Mouse (Mus musculus) intestine, embryonic 16.5 days (tissue): ENCODE results near the gene Haus5. TPM values are rescaled to one million over a fixed set of nuclear protein-coding genes. Genes with fewer than 3 reads are reported as not detected.

Source experiments
- ATAC-seq: fragments of 200-750 bp; cut with Nextera tagmentation; 2 replicates; pipeline ENCODE4 v1.8.0; 2017; ENCODE audit warnings: moderate TSS enrichment, moderate library complexity
- H3K27ac ChIP-seq: fragments of 300-500 bp; sonication (generic); 2 replicates; pipeline ENCODE4 v1.5.1; 2014; ENCODE audit warnings: mild to moderate bottlenecking, low read length
- H3K27me3 ChIP-seq: fragments of 300-500 bp; sonication (generic); replicated peaks from 2 replicates; pipeline ENCODE4 v1.6.1; 2014; ENCODE audit warnings: low read length, control low read depth, mixed read lengths; ENCODE audit not compliant: control insufficient read depth, insufficient read depth
- H3K36me3 ChIP-seq: fragments of 300-500 bp; sonication (generic); 2 replicates; pipeline ENCODE4 v1.6.1; 2014; ENCODE audit warnings: low read length, control low read depth; ENCODE audit not compliant: control insufficient read depth, insufficient read depth
- H3K4me1 ChIP-seq: fragments of 300-500 bp; sonication (generic); 2 replicates; pipeline ENCODE4 v1.6.1; 2014; ENCODE audit warnings: low read length, control low read depth, mixed read lengths; ENCODE audit not compliant: control insufficient read depth, insufficient read depth
- H3K4me2 ChIP-seq: fragments of 300-500 bp; sonication (generic); 2 replicates; pipeline ENCODE4 v1.6.1; 2014; ENCODE audit warnings: low read depth, low read length, control low read depth
- H3K4me3 ChIP-seq: fragments of 300-500 bp; sonication (generic); 2 replicates; pipeline ENCODE4 v1.5.1; 2014; ENCODE audit warnings: mild to moderate bottlenecking, low read length
- H3K9ac ChIP-seq: fragments of 300-500 bp; sonication (generic); 2 replicates; pipeline ENCODE4 v1.6.1; 2014; ENCODE audit warnings: low read depth, low read length
- H3K9me3 ChIP-seq: fragments of 300-500 bp; sonication (generic); 2 replicates; pipeline ENCODE4 v1.6.1; 2016; ENCODE audit warnings: low read length, control low read depth; ENCODE audit not compliant: control insufficient read depth
- WGBS: fragments of 180-500 bp; shearing (Covaris S2); extraction: QIAGEN DNeasy Blood & Tissue Kit; methylation state at CpG from one replicate; pipeline ENCODE4 v1.1.7; 2014; 5-methylcytosine and 5-hydroxymethylcytosine counted together
- polyA plus RNA-seq: library from polyadenylated mRNA; unstranded; fragments of >200 nt; fragmentation: Nextera tagmentation; extraction: Ambion mirVana; gene quantifications from 2 replicates; pipeline ENCODE4 v1.2.1, GENCODE M21; 2015

Gene Haus5
- polyA plus RNA-seq, 1 experiment from 2014 or later: 39.4 TPM

DNA sequence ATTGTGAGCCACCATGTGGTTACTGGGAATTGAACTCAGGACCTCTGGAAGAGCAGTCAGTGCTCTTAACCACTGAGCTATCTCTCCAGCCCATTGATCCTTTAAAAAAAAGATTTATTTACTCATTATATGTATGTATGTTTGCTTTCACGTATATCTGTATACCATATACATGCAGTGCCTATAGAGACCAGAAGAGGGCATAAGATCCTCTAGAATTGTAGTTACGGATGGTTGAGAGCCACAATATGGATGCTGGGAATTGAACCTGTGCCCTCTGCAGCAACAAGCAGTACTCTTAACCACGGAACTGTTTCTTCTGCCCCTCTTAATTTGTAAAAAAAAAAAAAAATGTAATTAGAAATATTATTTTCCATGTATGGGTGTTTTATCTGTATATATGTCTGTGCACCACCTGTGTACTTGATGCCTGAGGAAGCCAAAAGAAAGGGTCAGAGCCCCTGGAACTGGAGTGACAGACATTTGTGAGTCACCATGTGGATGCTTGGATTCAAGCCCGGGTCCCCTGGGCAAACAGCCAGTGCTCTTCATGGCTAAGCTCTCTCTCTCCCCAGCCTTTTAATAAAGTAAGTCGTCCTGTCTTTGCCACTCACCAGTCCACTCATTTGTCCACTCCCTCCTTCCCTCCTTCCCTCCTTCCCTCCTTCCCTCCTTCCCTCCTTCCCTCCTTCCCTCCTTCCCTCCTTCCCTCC is 13.6 kb upstream of the Haus5 start:
- no peaks in the 10 kb centered on the region for H3K36me3 ChIP-seq
- ATAC-seq: no peak
- H3K9me3 ChIP-seq: no peaks in the 10 kb centered on the region
- H3K4me2 ChIP-seq: no peak overlapping the region
- WGBS: 62% methylated on average over 5 of the region's 5 CpGs
- H3K27me3 ChIP-seq: no peaks in the 10 kb centered on the region
- H3K4me1 ChIP-seq: no peaks in the 10 kb centered on the region
- no peak overlapping the region for H3K27ac ChIP-seq
- no peak overlapping the region for H3K4me3 ChIP-seq
- H3K9ac ChIP-seq: no peak overlapping the region

GRCm38 (mm10) chr7:30671480-30671879 is 6.7 kb upstream of the Haus5 start, which contains the start of gene Pmis2:
Pmis2 (minus strand) TSS chr7:30671605.
- Histone ChIP-seq H3K4me2 (no peak within 1 kb of the TSS), H3K36me3 (no peaks in the 10 kb centered on the region), H3K27me3 (no peaks in the 10 kb centered on the region), H3K9me3 (no peaks in the 10 kb centered on the region), H3K4me3 (no peak within 1 kb of the TSS), H3K4me1 (no peaks in the 10 kb centered on the region), H3K27ac (no peak within 1 kb of the TSS), H3K9ac (no peak within 1 kb of the TSS)
- WGBS: 67% methylated on average over 9 of the region's 9 CpGs
- ATAC-seq: no peak

GRCm38 (mm10) chr7:30669229-30669628 is 4.4 kb upstream of the Haus5 start:
- WGBS: 31% methylated on average over 3 of the region's 3 CpGs
- H3K27me3 ChIP-seq: no peaks in the 10 kb centered on the region
- no peak for ATAC-seq
- H3K4me3 ChIP-seq: no peak overlapping the region
- H3K9me3 ChIP-seq: no peaks in the 10 kb centered on the region
- no peaks in the 10 kb centered on the region for H3K36me3 ChIP-seq
- peaks cover 4% of the 10 kb centered on the region; the same call in 1 of the 2 replicates for H3K4me1 ChIP-seq
- H3K9ac ChIP-seq: no peak overlapping the region
- H3K27ac ChIP-seq: no peak overlapping the region
- H3K4me2 ChIP-seq: no peak overlapping the region

- Histone ChIP-seq H3K9ac (peak overlapping the region; percentile 84), H3K36me3 (peaks cover 2% of the 10 kb centered on the region; the same call in 1 of the 2 replicates), H3K9me3 (no peaks in the 10 kb centered on the region), H3K27ac (no peak overlapping the region), H3K4me1 (peaks cover 4% of the 10 kb centered on the region; the same call in 1 of the 2 replicates), H3K4me2 (peak overlapping the region; percentile 89), H3K27me3 (no peaks in the 10 kb centered on the region), H3K4me3 (peak overlapping the region; percentile 72)
- 5% methylated on average over 11 of the region's 11 CpGs for WGBS
- peak; percentile 57 for ATAC-seq
Observed at GRCm38 (mm10) chr7:30665321-30665720, 527 bp upstream of the Haus5 start.

- peak within 1 kb of the TSS; percentile 90 for H3K4me3 ChIP-seq
- 1% methylated on average over 59 of the region's 59 CpGs for WGBS
- H3K27me3 ChIP-seq: no peaks in the 10 kb centered on the region
- peak within 1 kb of the TSS; percentile 91 for H3K9ac ChIP-seq
- no peaks in the 10 kb centered on the region for H3K9me3 ChIP-seq
- peak within 1 kb of the TSS; percentile 50; the same call in 1 of the 2 replicates for H3K27ac ChIP-seq
- H3K4me1 ChIP-seq: 0 out of 2 replicates have a peak, but pooled peaks cover 2% of the 10 kb centered on the region
- peak; percentile 100 for ATAC-seq
- peak within 1 kb of the TSS; percentile 79 for H3K4me2 ChIP-seq
- peaks cover 24% of the 10 kb centered on the region for H3K36me3 ChIP-seq
Observed at GRCm38 (mm10) chr7:30649591-30650540, 14.9 kb downstream of the Haus5 start, which contains the start of gene Rbm42. Rbm42 (minus strand) TSS chr7:30650317.

DNA sequence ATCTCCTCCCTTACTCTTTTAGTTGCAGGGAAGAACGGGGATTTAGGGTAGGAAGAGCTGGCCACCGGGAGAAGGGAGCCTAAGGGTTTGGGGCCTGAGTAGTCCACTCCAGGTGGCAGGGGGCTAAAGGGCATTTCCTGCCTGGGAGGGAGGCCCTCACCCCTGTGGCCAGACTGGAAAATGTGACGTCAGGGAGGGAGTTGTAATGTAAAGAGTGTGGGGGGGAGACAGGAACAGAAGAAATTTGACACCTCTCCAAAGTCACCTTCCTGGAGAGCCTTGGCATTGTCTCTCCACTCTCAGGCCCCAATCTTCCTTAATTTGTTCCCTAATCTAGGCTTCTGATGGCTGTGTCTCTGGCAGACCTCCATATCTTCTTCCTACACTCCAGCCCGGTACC is 25.7 kb downstream of the Haus5 start:
- ATAC-seq: no peak
- peaks cover 25% of the 10 kb centered on the region for H3K27me3 ChIP-seq
- peaks cover 18% of the 10 kb centered on the region for H3K36me3 ChIP-seq
- 29% methylated on average over 4 of the region's 4 CpGs for WGBS
- H3K9me3 ChIP-seq: no peaks in the 10 kb centered on the region
- H3K4me3 ChIP-seq: no peak overlapping the region
- no peak overlapping the region for H3K9ac ChIP-seq
- no peak overlapping the region for H3K4me2 ChIP-seq
- H3K4me1 ChIP-seq: peaks cover 5% of the 10 kb centered on the region; the same call in 1 of the 2 replicates
- H3K27ac ChIP-seq: no peak overlapping the region

- no peak overlapping the region for H3K27ac ChIP-seq
- H3K36me3 ChIP-seq: peaks cover 8% of the 10 kb centered on the region
- no peak overlapping the region for H3K9ac ChIP-seq
- H3K4me3 ChIP-seq: no peak overlapping the region
- H3K4me1 ChIP-seq: peaks cover 5% of the 10 kb centered on the region; the same call in 1 of the 2 replicates
- H3K9me3 ChIP-seq: no peaks in the 10 kb centered on the region
- WGBS: 22% methylated on average over 11 of the region's 11 CpGs
- peaks cover 39% of the 10 kb centered on the region for H3K27me3 ChIP-seq
- ATAC-seq: no peak
- H3K4me2 ChIP-seq: no peak overlapping the region
Observed at GRCm38 (mm10) chr7:30636395-30636794, 28.4 kb downstream of the Haus5 start.

DNA sequence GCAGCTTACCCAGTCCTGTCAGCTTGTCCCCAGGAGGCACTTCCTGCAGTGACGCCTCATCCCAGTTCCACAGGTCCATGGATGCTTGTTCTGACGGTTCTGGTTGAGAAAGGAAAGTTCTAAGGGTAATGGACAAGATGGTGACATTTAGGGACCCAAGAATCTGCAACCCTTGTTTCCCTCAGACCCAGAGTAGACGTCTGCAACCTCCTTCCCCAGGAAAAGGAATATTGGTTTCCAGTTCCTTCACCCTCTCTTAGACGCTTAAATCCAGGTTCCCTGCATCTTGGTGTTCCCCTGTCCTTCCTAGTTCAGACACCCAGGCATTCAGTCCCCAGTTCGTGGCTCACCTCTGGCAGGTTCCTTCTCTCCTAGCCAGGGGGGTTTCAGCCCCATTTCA is 29.0 kb downstream of the Haus5 start, which contains the start of gene Etv2:
Gene Etv2, minus strand, starts transcription at position 101 of the 400 bp plus-strand sequence.
- Histone ChIP-seq H3K4me1 (peaks cover 5% of the 10 kb centered on the region; the same call in 1 of the 2 replicates), H3K9ac (no peak within 1 kb of the TSS), H3K4me3 (no peak within 1 kb of the TSS; the same call in 1 of the 2 replicates), H3K4me2 (peak within 1 kb of the TSS; percentile 35), H3K9me3 (no peaks in the 10 kb centered on the region), H3K27ac (no peak within 1 kb of the TSS), H3K27me3 (peaks cover 41% of the 10 kb centered on the region), H3K36me3 (peaks cover 3% of the 10 kb centered on the region; the same call in 1 of the 2 replicates)
- no peak for ATAC-seq
- 10% methylated on average over 5 of the region's 5 CpGs for whole genome bisulfite sequencing

- H3K4me2 ChIP-seq: peak overlapping the region; percentile 35
- WGBS: 2% methylated on average over 20 of the region's 20 CpGs
- peaks cover 5% of the 10 kb centered on the region; the same call in 1 of the 2 replicates for H3K4me1 ChIP-seq
- H3K9me3 ChIP-seq: no peaks in the 10 kb centered on the region
- H3K9ac ChIP-seq: no peak overlapping the region
- peaks cover 41% of the 10 kb centered on the region for H3K27me3 ChIP-seq
- peak; percentile 75 for ATAC-seq
- no peaks in the 10 kb centered on the region for H3K36me3 ChIP-seq
- no peak overlapping the region; the same call in 1 of the 2 replicates for H3K4me3 ChIP-seq
- no peak overlapping the region for H3K27ac ChIP-seq
Observed at GRCm38 (mm10) chr7:30634621-30635020, 30.2 kb downstream of the Haus5 start.
